Mouse (Mus musculus): ENCODE measurements around the gene Jam2.

Jam2 gene

DNA sequence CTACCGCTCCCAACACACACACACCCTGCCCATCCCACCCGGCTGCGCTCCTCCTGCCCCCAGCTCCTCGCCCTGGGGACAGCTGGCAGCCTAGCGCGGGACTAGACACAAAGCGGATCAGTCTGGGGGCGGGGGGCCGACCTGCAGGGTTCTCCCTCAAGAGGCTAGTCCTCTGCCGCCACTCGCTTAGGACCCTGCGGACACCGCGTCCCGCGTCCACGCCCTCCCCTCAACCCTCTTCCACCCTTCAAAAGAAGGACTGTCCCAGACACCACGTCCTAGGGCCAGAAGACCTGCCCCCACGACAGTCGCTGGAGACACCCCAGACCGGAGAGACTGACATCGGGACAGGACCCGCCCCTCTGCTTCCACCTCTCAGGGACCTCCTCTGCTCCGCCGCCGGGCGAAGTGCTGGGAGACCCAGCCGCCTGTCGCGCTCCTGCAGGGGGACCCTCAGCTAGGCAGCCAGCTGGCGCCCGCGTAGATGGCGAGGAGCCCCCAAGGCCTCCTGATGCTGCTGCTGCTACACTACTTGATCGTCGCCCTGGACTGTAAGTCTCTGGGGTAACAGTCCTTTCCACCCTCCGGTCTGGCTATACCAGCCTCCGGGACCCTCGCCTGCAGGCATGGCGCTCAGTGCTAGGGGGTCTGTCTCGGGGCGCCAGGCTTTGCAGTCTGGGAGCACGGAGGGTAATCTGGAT lies at the start of gene Jam2:
Gene Jam2 (plus strand): TSS at position 121 of the 701 bp plus-strand sequence.
- peak; percentile 18 for DNase-seq (ENCODE audit: low read depth)

DNA sequence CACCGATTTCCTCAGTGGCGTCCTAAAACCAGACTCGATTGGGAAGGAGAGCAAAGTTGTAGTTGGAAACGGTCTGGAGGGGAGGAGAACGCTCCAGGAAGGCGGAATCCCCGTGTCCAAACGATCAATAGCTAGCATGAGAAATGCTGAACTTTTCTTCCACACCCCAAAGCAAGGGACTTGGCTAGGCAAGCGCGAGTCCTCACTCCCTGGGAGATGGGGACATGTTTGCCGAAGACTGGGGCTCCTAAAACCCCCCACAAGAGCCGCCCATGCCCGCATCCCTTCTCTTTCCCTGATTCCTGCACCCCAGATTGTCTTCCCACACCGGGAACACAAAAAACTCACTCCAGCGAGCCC lies 39.1 kb upstream of the Jam2 start:
- no peak for DNase-seq (ENCODE audit: low read depth)

DNA sequence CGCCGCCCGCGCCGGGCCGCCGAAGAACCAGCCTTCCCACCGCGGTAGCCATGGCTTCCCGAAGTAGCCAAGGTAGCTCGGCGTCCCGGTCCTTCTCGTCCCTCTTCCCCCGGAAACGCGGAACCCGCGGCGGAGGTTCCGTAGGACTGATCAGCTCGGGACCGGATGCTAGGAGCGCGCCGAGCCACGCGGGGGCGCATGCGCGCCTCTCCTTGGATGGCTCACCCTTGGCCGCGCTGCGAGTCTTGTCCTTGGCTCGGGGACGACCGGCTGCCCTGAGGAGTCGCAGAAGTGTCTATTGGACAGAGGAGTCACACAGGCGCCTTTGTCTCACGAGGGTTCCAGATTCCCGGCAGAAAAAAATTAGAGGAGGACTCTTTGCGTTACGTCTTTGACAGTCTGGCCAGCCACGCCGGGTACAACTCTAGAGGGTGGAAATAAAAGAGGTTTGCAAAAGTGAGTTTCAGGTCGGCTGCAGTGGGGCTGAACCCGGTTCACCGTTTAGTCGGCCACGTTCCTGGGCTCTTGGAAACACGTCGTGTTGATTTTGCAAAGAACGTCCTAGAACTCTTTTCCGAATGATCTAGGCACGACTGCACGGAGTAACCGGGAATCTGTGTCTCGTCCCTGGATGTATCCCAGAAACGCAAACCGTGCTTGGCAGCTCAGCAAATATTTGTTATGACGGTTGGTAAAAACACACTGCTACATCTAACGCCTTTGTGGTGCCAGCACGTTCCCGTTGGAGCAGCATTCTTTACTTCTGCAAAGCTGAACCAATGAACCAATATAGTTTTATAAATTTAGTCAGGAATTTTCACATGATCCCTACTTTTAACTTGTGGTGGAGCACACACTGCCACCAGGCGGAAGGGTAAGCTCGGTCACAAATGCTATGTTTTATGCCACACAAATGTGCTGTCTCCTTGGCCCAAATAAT lies 38.5 kb upstream of the Jam2 start, which contains the start of gene Mrpl39:
Gene Mrpl39 (minus strand): TSS at position 577 of the 940 bp plus-strand sequence.
- DNase-seq (ENCODE audit: low read depth): peak; percentile 98

DNA sequence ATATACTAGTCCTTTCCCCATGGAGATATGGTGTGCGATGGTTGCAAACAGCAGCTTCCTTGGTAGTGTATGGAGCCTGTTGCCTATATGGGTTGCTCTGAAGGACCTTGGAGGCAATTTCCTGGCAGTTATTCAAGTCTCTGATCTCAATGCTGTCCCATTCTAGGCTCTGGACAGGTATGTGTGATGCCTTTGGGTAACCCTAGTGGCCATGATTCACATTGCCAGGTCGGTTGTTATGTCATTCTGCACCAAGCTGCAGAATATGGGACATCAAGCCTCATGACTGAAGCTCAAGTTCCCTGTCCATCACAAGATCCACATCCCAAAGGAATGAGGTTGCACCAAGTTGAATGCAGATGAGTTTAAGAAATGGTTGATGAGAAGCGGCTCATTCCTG lies 36.6 kb upstream of the Jam2 start:
- DNase-seq (ENCODE audit: low read depth): peak; percentile 51

DNA sequence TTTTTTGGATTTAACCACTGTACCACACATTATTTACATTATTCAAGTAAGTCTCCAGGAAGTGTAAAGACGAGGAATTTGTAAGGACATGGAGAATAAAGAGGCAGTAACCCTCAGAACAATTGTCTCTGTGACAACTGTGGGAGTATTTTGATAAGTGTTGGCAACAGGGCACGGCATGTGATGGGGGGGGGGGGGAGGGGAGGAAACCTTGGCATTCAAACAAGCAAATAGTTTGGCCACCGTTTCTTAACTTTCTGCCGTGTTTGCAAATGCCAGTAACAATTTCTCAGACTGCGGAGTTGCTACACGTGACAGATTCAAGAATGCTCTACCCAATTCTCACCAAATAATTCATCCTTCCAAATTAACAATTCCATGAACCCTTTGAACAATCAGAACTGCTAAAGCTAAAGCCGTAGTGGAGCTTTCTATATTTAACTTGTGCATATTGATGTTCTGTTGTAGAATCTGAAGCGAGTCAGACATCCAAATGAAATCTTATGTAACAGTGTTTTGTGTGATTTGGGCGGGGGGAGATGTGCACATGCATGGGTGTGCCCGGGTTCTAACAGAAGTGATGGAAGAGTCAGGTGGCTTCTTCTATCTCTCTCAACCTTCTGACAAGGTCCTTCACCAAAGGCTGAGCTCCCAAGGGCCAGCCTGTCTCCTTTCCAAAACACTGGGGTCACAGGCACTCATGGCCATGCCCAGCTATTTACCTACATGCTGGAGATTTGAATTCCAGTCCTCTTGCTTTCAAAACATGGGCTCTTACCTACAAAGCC lies 29.0 kb upstream of the Jam2 start:
- no peak for DNase-seq (ENCODE audit: low read depth)

DNA sequence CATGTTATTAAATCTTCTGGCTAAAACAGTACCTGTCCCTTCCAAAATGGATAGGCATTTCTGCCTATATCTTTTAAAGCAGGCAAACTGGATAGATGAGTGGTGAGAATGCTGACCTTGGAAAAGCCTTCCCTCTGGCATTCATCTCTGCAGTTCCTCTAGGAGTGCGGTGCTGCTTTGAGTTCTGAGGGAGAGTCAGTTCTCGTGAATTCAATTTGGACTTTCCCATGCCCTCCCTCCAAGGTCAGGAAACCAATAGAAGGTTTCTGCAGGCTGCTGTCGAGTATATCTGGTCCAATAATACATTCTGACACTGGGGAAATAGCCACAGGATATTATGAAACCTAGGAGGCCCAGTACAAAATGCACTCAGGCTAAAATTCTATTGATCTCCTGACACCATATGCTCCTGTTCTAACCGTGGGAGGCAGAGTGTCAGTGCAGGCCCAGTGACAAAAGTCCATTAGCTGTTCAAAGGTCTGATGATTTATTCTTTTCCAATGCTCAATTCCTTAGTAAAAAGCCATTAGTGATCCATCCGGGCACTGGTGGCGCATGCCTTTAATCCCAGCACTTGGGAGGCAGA lies 28.1 kb upstream of the Jam2 start:
- DNase-seq (ENCODE audit: low read depth): no peak

DNA sequence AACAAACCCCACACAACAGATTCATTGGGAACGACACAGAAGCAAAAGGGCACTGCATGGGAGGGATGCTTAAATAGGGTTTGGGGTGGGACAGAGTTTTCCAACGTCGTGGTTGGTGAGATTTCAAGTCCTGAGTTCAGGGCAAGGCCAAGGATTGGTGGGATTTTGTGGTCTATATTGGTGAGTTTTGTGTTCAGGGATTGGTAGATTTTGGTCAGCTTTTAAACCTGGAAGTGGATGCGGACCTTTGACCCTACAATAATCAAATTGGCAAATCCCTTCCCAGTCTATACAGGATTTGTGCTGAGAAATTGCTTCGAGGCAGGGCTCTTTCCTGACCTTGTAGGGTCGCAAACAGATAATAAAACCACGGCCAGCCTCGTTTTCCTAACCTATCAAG lies 6.0 kb upstream of the Jam2 start:
- no peak for DNase-seq (ENCODE audit: low read depth)

DNA sequence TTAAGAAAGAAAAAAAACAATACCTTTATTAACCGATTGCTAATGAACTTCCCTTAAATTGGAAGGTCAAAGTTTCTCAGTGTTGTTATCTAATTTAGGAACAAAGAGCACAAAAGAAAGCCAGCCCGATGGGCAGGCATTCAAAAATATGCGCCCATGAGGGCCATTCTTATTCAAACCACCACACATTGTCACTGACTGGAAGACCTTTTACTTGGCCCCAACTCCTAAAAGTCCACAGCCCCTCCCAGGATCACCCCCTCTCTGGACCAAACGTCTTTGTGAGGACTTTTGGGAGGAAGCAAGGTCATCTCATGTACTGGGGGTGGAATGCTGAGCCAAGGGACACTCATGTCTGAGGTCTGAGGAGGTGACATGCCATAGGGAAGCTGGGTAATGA lies 4.7 kb upstream of the Jam2 start:
- no peak for DNase-seq (ENCODE audit: low read depth)

DNA sequence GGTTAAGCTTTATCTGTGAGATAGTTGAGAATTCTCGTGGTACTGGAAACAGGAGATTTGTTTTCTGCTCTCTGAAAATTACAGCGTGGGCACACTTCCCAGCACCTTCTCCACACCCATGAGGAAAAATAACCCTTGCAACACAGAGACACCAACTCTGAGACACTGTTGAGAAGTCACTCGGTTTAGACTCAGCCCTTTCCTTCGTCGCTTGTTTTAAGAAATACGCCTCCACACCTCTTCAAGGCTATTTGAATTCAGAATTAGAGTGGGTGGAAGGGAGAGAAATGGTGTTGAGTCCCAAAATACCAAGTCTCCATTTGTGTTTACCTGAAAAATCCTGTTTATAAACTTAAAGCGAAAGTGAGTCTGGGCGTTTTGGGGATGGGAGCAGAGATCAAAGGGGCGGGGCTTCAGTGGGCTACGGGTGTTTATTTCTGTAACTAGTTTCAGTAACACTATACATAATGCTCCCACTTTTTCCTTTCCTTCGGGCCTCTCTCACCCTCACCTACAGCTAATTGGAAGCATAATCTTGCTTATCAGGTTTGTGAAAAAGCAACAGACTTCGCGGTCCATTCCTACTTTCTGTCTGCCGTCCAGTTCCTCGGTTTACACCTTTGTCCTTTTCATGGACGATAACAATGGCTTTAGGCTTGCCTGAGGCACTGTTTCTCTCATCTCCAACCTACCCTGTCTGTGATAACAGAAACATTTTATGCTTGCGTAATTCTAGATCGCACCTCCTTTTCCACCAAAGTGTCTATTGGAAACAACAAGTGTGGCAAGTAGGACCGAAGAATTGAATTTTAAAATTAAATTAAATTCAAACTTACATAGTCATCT lies 4.1 kb upstream of the Jam2 start:
- DNase-seq (ENCODE audit: low read depth): no peak

DNA sequence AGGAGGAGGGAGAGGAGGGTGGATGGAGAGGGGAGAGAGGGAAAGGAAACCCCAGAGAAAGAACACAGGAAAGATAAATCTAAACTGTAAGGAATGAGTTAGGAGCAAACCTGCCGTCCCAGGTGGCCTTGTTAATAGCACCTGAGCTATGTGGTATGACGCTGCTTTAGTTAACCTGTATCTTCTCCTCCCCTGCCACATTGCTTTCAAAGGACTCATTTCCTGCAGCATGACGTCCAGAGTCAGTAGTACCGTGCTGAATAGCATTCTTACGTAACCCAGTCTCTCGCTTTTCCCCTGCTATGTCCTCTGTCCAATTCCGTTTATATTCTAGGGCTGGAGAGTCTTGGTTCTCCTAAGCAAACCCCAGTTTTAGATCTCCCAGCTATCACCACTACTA lies 3.0 kb upstream of the Jam2 start:
- no peak for DNase-seq (ENCODE audit: low read depth)

DNA sequence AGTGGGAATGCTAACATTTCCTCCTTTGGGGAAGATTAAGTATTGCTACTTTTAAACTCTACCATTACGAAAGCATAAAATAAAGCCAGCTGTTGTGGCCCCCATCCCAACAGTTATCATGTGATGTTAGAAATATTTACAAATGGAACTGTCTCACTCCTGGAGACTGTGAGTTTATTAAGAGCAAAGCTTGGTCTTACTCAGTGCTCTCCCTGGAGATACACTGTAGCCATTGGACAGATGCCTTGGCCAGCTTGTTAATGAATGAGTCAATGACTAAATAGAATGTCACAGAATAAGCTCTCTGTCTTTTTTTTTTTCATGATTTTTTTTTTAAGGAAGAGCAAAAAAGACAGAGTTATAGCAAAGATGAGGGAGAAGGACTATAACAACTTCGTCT lies 2.5 kb upstream of the Jam2 start:
- DNase-seq (ENCODE audit: low read depth): no peak

DNA sequence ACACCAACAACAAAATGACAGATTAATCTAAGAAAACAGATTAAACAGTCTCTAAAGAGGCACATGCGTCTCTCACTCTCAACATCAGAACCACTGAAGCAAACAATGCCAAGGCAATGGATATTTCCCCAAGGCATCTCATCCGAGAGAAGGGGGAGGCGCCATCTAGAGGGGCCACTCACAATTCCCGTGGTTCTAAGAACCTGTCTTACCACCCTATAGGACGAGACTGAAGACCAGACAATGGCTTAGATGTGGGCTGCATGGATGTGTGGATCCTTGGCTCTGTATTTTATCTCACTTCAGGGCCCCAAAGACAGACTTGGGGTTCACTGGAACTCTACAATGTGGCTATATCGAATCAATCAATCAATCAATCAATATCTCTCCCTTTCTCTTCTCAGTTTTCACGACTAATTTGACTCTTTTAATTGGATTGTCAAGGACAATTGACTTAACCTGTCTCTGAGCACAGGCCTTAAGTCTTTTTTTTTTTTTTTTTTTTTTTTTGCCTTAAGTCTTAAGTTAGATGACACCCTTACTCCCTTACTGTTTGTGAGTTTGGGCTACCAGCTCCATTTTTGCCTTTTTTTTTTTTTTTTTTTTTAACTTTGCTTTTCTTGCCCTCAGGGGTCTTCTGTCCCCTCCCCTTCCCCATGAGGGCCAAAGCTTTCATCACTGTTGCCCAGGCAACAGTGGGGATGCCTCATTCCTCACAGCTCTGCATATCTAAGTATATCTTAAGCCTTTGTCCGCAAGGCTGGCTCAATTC lies 1.2 kb upstream of the Jam2 start:
- no peak for DNase-seq (ENCODE audit: low read depth)

DNA sequence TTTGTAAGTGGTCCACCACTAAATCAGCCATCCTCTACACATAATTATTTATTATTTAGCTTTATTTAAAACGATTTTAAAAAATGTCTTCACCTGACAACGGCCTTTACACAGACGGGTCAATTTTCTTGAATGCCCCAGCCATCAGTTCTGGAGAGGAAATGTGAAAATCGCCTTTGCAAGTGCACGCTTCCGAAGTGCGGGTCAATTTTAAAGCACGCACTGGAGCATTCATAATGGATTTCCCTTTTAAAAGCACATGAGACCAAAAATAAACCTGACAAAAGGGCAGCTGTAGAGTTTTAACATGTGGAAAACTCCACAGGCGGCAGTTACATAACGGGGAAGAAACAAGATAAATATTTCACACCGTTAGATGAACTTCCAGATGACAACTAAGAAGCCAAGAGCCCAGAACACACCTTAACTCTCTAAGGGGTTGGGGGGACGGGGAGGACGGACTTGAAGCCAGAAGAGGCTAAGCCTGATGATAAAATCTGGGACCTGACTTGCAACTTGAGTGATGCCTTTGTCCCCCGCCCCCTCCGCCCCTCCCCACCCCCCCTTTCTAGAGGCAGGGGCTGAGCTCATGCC lies 558 bp upstream of the Jam2 start:
- no peak for DNase-seq (ENCODE audit: low read depth)

DNA sequence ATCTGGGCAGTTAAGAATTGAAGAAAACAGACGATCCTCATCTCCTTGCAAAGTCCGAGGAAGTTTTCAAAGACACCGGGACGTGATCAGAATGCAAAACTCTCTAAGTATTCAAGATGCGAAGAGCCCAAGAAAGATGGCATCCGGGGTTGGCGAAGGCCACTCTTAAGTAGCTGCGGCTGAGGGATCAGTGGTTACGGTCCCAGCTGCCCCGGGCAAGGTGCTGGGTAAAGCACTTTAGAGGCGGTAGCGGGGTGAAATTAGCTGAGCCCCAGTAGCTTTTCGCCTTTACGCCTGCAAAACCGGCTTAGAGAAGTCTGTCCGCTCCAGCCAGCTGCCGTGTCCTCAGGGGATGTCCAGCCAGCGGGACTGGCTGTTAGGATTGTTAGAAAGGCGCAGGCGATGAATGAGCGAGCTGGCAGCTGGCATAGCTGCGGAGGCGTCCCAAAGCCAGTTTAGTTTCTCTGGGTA lies 873 bp downstream of the Jam2 start:
- DNase-seq (ENCODE audit: low read depth): peak; percentile 23

DNA sequence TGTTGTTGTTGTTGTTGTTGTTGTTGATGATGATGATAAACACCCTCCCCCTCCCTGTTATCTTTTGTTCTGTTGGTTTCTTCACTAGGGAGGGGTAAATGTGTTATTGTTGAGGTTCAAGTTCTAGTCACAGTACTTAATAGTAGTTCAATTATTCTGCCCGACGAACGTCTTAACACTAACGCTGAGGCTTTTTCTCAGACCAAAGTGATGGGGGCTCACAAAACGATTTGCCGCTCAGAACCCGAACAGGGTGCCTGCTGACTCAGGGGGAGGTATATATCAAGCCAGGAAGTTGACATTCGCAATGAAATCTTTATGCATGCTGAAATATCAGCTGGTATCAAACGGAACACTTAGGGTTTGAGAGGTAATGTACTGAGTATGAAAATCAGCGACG lies 1.4 kb downstream of the Jam2 start:
- DNase-seq (ENCODE audit: low read depth): no peak

DNA sequence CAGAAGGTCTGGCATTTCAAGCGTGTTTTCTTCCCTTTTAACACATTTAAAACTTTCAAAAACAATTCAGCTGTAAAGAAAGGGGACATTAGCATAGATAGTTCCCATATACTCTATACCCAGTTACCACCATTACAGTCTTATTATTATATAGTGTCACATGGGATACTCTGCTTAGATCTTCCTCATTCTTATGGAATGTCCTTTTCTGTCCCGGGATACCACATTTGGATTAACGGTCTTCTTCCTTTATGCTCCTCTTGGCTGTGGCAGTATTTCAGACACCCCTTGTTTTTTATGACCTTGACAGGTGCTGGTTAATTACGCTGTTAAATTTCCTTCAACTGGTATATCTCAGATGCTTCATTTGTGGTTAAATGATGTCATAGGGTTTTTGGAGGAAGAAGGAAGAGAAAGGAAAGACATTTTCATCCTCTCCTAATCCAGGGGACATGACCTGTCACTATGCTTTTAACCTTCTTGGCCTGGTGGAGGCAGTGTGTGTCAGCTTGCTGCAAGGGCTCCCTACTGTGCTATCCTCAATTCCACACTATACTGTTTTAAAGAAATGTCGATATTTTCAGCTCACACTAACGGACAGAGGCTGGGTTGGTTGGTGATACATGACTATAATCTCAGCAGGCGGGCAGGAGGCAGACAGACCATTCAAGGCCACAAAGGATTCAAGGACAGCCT lies 2.3 kb downstream of the Jam2 start:
- no peak for DNase-seq (ENCODE audit: low read depth)

DNA sequence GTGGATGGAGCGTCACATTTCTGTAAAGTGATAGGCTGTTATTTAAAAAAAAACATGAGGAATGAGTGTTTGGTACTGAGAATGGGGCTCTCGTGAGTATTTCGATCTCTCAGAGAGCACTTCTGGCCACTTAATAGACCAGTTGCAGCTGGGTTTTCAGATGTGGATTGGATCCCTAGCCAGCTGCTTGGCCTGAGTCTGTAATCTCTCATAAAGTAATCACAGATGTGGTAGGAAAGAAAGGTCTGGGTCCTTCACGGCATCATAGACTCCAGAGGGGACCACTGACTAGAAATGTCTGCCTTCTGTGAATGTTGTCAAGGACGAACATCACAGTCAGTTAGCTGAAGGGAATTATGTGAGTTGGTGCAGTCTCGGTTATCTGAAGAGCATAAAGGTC lies 4.5 kb downstream of the Jam2 start:
- no peak for DNase-seq (ENCODE audit: low read depth)

DNA sequence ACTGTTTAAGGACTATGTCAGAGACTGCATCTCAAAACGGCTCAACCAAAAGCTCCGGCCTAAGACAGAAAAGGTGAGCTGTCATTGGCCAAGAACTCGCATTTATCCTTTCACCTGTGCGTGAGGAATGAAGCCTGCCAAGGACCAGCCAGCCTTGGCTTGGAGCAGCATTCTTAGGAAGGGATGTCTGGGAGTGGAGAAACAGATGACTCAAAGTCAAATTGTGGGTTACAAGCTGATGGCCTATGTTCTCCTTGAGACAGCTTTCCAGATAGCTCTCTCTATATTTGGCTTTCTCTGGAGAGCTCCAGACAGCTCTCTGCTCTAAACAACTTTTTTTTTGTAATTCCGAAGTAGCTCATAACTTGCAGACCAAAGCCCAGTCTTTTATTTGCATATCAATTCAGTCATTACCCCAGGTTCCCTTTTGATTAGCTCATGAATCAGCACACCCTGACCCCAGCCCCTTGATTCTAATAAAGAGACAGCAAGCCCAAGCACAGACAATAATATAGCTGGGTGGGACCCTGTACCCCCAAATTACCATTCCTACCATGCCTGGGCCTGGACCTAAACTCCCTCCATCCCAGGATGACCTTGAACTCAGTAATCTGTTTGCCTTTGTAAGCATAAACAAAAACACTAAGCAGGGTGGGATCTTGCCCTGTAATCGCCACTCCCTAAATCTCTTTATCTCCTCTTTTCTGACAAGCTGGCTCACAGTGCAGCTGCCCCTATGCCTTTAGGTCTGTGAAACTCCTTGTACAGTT lies 5.1 kb downstream of the Jam2 start:
- DNase-seq (ENCODE audit: low read depth): no peak

DNA sequence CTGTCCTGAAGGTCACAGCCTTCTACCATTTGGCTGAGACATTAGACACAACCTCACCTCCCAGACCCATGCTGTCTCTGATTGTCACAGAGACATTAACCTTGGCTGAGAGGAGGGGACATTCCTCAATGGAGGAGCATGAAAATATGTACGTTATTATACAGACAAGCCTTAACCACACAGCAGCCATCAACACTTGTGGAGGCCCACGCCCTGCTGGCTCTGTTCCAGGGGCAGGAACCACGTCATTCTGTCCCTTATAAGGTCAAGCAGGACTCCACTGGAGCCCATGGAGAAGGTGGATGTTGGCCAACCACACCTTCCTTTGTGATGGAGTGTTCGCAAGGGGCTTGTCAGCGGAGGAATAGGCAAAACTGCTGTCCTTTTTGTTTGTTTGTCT lies 5.8 kb downstream of the Jam2 start:
- DNase-seq (ENCODE audit: low read depth): no peak

Data from induced T-regulatory cell, adult 2 months (primary cell).